Mouse (Mus musculus): Measurements from ENCODE around the gene Slc39a2. TPM values are rescaled to one million over a fixed set of nuclear protein-coding genes. Genes with fewer than 3 reads are reported as not detected.

Gene Slc39a2
- polyA plus RNA-seq, 1 experiment from 2014 or later = 0.57 TPM

DNA sequence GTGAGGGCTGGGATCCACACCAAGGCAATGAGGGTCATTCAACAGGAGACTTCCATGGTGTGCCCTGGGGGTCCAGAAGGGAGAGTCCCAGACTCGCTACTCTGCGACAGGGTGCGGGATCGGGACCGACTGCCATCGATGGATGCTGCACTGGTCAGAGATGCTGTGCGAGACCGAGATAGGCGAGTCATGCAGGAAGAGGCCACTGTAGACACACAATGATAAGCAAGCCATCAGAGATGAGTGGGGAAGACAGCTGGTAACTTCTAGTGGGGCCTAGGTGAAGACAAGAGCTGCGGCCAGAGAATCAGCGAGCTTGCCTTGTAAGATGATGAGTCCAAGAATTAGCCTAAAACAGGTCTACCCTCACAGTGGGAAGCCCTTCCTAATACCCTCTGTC, 13.4 kb downstream of the Slc39a2 start:
- no peak for ATAC-seq
- no peak overlapping the region for H3K9ac ChIP-seq (ENCODE audit: low read depth, low read length)
- WGBS = 93% methylated on average over 11 of the region's 11 CpGs

GRCm38 (mm10) chr14:51911301-51911700, 18.6 kb downstream of the Slc39a2 start:
- no peak for TF ChIP-seq CTCF (IDR thresholded peaks at IDR 0.05; ENCODE audit: low read depth)
- H3K27me3 ChIP-seq (replicated peaks; ENCODE audit: control insufficient read depth, insufficient read depth, low read length) = no peaks in the 10 kb centered on the region
- no peaks in the 10 kb centered on the region for H3K9me3 ChIP-seq (ENCODE audit: control insufficient read depth)
- no peak overlapping the region for H3K4me3 ChIP-seq (ENCODE audit: low read depth, low read length)
- 88% methylated on average over 10 of the region's 10 CpGs for WGBS
- peaks cover 14% of the 10 kb centered on the region; the same call in 1 of the 2 replicates for H3K36me3 ChIP-seq (ENCODE audit: control insufficient read depth, insufficient read depth)
- H3K4me1 ChIP-seq (replicated peaks; ENCODE audit: control insufficient read depth, insufficient read depth, low read length) = no peaks in the 10 kb centered on the region; the same call in 1 of the 2 replicates
- no peak for ATAC-seq
- H3K4me2 ChIP-seq (replicated peaks; ENCODE audit: low read depth) = no peak overlapping the region
- no peak overlapping the region for H3K9ac ChIP-seq (ENCODE audit: low read depth, low read length)
- no peak overlapping the region for H3K27ac ChIP-seq (ENCODE audit: low read depth, low read length)

More for the DNA sequence above, 13.4 kb downstream of the Slc39a2 start:
- Histone ChIP-seq H3K4me3 (ENCODE audit: low read depth, low read length) (no peak overlapping the region), H3K4me1 (replicated peaks; ENCODE audit: control insufficient read depth, insufficient read depth, low read length) (no peaks in the 10 kb centered on the region), H3K27me3 (replicated peaks; ENCODE audit: control insufficient read depth, insufficient read depth, low read length) (no peaks in the 10 kb centered on the region), H3K9me3 (ENCODE audit: control insufficient read depth) (no peaks in the 10 kb centered on the region), H3K36me3 (ENCODE audit: control insufficient read depth, insufficient read depth) (peaks cover 18% of the 10 kb centered on the region; the same call in 1 of the 2 replicates), H3K27ac (ENCODE audit: low read depth, low read length) (no peak overlapping the region), H3K4me2 (replicated peaks; ENCODE audit: low read depth) (no peak overlapping the region)
- no peak for TF ChIP-seq CTCF (IDR thresholded peaks at IDR 0.05; ENCODE audit: low read depth)

GRCm38 (mm10) chr14:51912391-51913061, 19.8 kb downstream of the Slc39a2 start:
- peak; percentile 40; the same call in 1 of the 2 replicates for ATAC-seq
- no peak for TF ChIP-seq CTCF (IDR thresholded peaks at IDR 0.05; ENCODE audit: low read depth)
- no peaks in the 10 kb centered on the region for H3K27me3 ChIP-seq (replicated peaks; ENCODE audit: control insufficient read depth, insufficient read depth, low read length)
- H3K9ac ChIP-seq (ENCODE audit: low read depth, low read length) = peak overlapping the region; percentile 59
- no peaks in the 10 kb centered on the region for H3K9me3 ChIP-seq (ENCODE audit: control insufficient read depth)
- no peaks in the 10 kb centered on the region; the same call in 1 of the 2 replicates for H3K4me1 ChIP-seq (replicated peaks; ENCODE audit: control insufficient read depth, insufficient read depth, low read length)
- peak overlapping the region; percentile 98 for H3K4me2 ChIP-seq (replicated peaks; ENCODE audit: low read depth)
- WGBS = 15% methylated on average over 14 of the region's 14 CpGs
- H3K27ac ChIP-seq (ENCODE audit: low read depth, low read length) = 0 out of 2 replicates have a peak overlapping the region, but pooled peaks have one; percentile 74
- H3K4me3 ChIP-seq (ENCODE audit: low read depth, low read length) = peak overlapping the region; percentile 57
- peaks cover 11% of the 10 kb centered on the region; the same call in 1 of the 2 replicates for H3K36me3 ChIP-seq (ENCODE audit: control insufficient read depth, insufficient read depth)

GRCm38 (mm10) chr14:51913062-51913959, 20.6 kb downstream of the Slc39a2 start:
- Histone ChIP-seq H3K4me3 (ENCODE audit: low read depth, low read length) (peak overlapping the region; percentile 57), H3K4me1 (replicated peaks; ENCODE audit: control insufficient read depth, insufficient read depth, low read length) (no peaks in the 10 kb centered on the region; the same call in 1 of the 2 replicates), H3K27ac (ENCODE audit: low read depth, low read length) (peak overlapping the region; percentile 74), H3K9me3 (ENCODE audit: control insufficient read depth) (no peaks in the 10 kb centered on the region), H3K27me3 (replicated peaks; ENCODE audit: control insufficient read depth, insufficient read depth, low read length) (no peaks in the 10 kb centered on the region), H3K36me3 (ENCODE audit: control insufficient read depth, insufficient read depth) (peaks cover 11% of the 10 kb centered on the region; the same call in 1 of the 2 replicates), H3K9ac (ENCODE audit: low read depth, low read length) (peak overlapping the region; percentile 59), H3K4me2 (replicated peaks; ENCODE audit: low read depth) (peak overlapping the region; percentile 98)
- TF ChIP-seq CTCF (IDR thresholded peaks at IDR 0.05; ENCODE audit: low read depth) = no peak
- peak; percentile 80 for ATAC-seq
- under 1% methylated on average over 58 of the region's 58 CpGs for WGBS

GRCm38 (mm10) chr14:51913960-51914762, 21.5 kb downstream of the Slc39a2 start, which contains the start of gene Ndrg2:
Gene Ndrg2 (minus strand): TSS chr14:51914158.
- WGBS = 8% methylated on average over 21 of the region's 23 CpGs
- peak within 1 kb of the TSS; percentile 74 for H3K27ac ChIP-seq (ENCODE audit: low read depth, low read length)
- peak within 1 kb of the TSS; percentile 57 for H3K4me3 ChIP-seq (ENCODE audit: low read depth, low read length)
- H3K9ac ChIP-seq (ENCODE audit: low read depth, low read length) = peak within 1 kb of the TSS; percentile 59
- H3K4me1 ChIP-seq (replicated peaks; ENCODE audit: control insufficient read depth, insufficient read depth, low read length) = no peaks in the 10 kb centered on the region; the same call in 1 of the 2 replicates
- no peaks in the 10 kb centered on the region for H3K9me3 ChIP-seq (ENCODE audit: control insufficient read depth)
- no peaks in the 10 kb centered on the region for H3K27me3 ChIP-seq (replicated peaks; ENCODE audit: control insufficient read depth, insufficient read depth, low read length)
- H3K4me2 ChIP-seq (replicated peaks; ENCODE audit: low read depth) = peak within 1 kb of the TSS; percentile 98
- ATAC-seq = peak; percentile 53
- H3K36me3 ChIP-seq (ENCODE audit: control insufficient read depth, insufficient read depth) = 0 out of 2 replicates have a peak, but pooled peaks cover 11% of the 10 kb centered on the region
- TF ChIP-seq CTCF (IDR thresholded peaks at IDR 0.05; ENCODE audit: low read depth) = no peak
